Mouse (Mus musculus): ENCODE data around the gene Cdc26. TPM values are rescaled to one million over a fixed set of nuclear protein-coding genes. Genes with fewer than 3 reads are reported as not detected.

The Cdc26 gene
- polyA plus RNA-seq, 1 experiment from 2014 or later: 52.4 TPM

DNA sequence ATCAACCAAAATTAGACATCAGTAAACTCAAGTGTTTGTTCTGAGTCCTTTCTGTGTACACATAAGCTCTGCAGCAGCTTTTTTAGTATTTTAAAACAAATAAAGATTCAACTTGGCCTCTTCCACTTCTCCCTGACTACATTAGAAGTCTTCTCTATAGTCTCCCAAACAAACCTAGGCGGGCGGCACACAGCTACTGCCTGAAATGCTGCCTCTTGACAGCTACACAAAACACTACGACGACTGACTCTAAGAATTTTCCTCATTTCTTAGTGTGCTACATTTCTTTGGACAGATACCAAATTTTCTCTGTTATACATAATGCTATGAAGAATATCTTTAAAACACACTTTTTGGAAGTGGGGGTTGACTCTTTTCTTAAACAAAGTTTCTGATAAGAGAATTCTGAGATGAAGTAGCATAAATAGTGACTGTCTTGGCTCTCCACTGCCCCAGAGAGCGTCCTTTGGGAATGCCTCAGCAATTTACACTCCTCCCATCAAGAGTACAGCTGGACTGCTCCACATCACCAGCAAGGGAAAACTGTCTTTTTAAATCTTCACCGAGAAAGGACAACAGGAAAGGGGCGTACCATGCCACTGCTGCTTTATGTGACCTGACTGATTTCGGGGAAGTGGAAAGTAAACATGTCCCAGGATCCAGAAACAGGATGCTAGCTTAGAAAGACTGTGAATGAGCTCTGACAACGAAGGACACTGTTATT, 60.7 kb downstream of the Cdc26 start:
- Histone ChIP-seq H3K27ac (ENCODE audit: low read length) (peak overlapping the region; percentile 58), H3K4me3 (ENCODE audit: low read depth, low read length) (no peak overlapping the region), H3K4me1 (ENCODE audit: control insufficient read depth, low read depth, low read length) (peaks cover 3% of the 10 kb centered on the region), H3K9ac (ENCODE audit: low read depth, low read length) (no peak overlapping the region), H3K9me3 (replicated peaks; ENCODE audit: control insufficient read depth, low read length) (no peaks in the 10 kb centered on the region), H3K36me3 (ENCODE audit: control insufficient read depth, insufficient read depth) (peaks cover 16% of the 10 kb centered on the region), H3K27me3 (ENCODE audit: control insufficient read depth, insufficient read depth, low read depth, low read length) (no peaks in the 10 kb centered on the region), H3K4me2 (ENCODE audit: low read depth, low read length) (no peak overlapping the region)
- ATAC-seq (ENCODE audit: low read depth): peak; percentile 71
- 55% methylated on average over 9 of the region's 9 CpGs for WGBS (ENCODE audit: insufficient replicate concordance)

DNA sequence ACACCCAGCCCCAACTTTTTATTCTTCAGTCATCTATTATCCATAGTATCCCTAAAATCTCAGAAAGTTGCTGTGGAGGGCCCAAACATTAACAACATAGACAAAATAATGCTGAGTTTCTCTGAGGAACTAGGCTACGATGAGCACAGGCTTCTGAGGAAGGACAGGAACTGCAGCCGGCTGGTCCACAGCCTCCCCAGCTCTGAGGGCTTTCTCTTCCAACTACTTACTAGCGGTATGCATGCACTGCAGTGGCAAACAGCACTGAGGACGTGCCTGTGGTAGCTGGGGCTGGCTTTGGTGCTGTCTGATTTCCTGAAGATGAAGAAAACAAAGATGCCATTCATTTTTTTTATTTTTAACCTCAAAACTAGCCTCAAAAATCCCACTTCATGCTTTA, 62.6 kb downstream of the Cdc26 start:
- Histone ChIP-seq H3K4me2 (ENCODE audit: low read depth, low read length) (no peak overlapping the region), H3K9me3 (replicated peaks; ENCODE audit: control insufficient read depth, low read length) (no peaks in the 10 kb centered on the region), H3K4me3 (ENCODE audit: low read depth, low read length) (no peak overlapping the region), H3K36me3 (ENCODE audit: control insufficient read depth, insufficient read depth) (peaks cover 22% of the 10 kb centered on the region), H3K27ac (ENCODE audit: low read length) (no peak overlapping the region), H3K4me1 (ENCODE audit: control insufficient read depth, low read depth, low read length) (peaks cover 3% of the 10 kb centered on the region), H3K9ac (ENCODE audit: low read depth, low read length) (no peak overlapping the region), H3K27me3 (ENCODE audit: control insufficient read depth, insufficient read depth, low read depth, low read length) (no peaks in the 10 kb centered on the region)
- 76% methylated on average over 4 of the region's 4 CpGs for WGBS (ENCODE audit: insufficient replicate concordance)
- ATAC-seq (ENCODE audit: low read depth): no peak

DNA sequence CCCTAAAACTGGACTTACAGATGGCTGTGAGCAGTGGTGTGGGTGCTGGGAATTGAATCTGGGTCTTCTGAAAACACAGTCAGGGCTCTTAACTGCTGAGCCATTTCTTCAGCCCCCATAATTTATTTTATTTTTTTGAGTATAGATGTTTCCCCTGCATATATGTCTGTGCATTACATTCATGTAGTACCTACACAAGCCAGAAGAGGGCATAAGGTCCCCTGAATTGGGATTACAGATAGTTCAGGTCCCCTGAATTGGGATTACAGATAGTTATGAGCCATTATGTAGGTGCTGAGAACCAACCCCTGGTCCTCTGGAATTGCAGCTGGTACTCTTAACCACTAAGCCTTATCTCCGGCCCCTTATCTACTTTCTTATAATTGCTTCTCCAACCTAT, 64.4 kb downstream of the Cdc26 start:
- Histone ChIP-seq H3K4me3 (ENCODE audit: low read depth, low read length) (no peak overlapping the region), H3K36me3 (ENCODE audit: control insufficient read depth, insufficient read depth) (peaks cover 28% of the 10 kb centered on the region)

DNA sequence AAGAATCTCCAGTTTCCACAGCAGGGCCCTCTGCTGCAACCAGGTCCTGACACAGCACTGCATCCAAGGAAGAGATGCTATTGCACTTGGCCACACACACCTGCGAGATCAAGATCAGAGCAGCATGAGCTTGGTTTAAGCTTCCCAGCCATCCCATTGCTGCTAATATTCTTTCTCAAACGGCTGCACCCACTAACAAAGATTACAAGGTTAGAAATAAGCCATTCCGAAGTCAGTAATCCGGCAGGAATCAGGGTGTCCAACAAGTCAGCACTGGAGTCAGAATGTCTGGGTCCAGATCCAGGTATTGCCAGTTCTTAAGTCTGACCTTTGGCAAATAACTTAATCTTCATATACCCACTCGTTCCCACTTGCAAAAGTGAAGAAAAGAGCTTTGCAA, 69.9 kb downstream of the Cdc26 start:
- no peaks in the 10 kb centered on the region for H3K9me3 ChIP-seq (replicated peaks; ENCODE audit: control insufficient read depth, low read length)
- H3K9ac ChIP-seq (ENCODE audit: low read depth, low read length): no peak overlapping the region
- ATAC-seq (ENCODE audit: low read depth): no peak
- 77% methylated on average over 5 of the region's 5 CpGs for WGBS (ENCODE audit: insufficient replicate concordance)
- no peaks in the 10 kb centered on the region for H3K27me3 ChIP-seq (ENCODE audit: control insufficient read depth, insufficient read depth, low read depth, low read length)
- H3K27ac ChIP-seq (ENCODE audit: low read length): no peak overlapping the region
- H3K4me3 ChIP-seq (ENCODE audit: low read depth, low read length): no peak overlapping the region
- no peak overlapping the region for H3K4me2 ChIP-seq (ENCODE audit: low read depth, low read length)
- peaks cover 31% of the 10 kb centered on the region for H3K36me3 ChIP-seq (ENCODE audit: control insufficient read depth, insufficient read depth)
- no peaks in the 10 kb centered on the region for H3K4me1 ChIP-seq (ENCODE audit: control insufficient read depth, low read depth, low read length)

More for the DNA sequence above, 64.4 kb downstream of the Cdc26 start:
- 81% methylated on average over 1 of the region's 1 CpGs for WGBS (ENCODE audit: insufficient replicate concordance)
- peaks cover 2% of the 10 kb centered on the region for H3K4me1 ChIP-seq (ENCODE audit: control insufficient read depth, low read depth, low read length)
- no peak for ATAC-seq (ENCODE audit: low read depth)
- H3K4me2 ChIP-seq (ENCODE audit: low read depth, low read length): no peak overlapping the region
- H3K27me3 ChIP-seq (ENCODE audit: control insufficient read depth, insufficient read depth, low read depth, low read length): no peaks in the 10 kb centered on the region
- no peak overlapping the region for H3K27ac ChIP-seq (ENCODE audit: low read length)
- H3K9me3 ChIP-seq (replicated peaks; ENCODE audit: control insufficient read depth, low read length): no peaks in the 10 kb centered on the region
- no peak overlapping the region for H3K9ac ChIP-seq (ENCODE audit: low read depth, low read length)

Other genes starting within 250 kb of the Cdc26 start
- 0.47 and 0.64 TPM in 2 replicates for gene Zfp37, start 177.6 kb downstream of the Cdc26 start, polyA plus RNA-seq (2015; fragmentation: Nextera tagmentation; extraction: Ambion mirVana)
- 9.7 and 10.7 TPM in 2 replicates for gene Slc31a2, start 146.1 kb downstream of the Cdc26 start, polyA plus RNA-seq (2015; fragmentation: Nextera tagmentation; extraction: Ambion mirVana)
- 14.5 and 15.9 TPM in 2 replicates for gene Fkbp15, start 48.1 kb downstream of the Cdc26 start, polyA plus RNA-seq (2015; fragmentation: Nextera tagmentation; extraction: Ambion mirVana)
- 60.4 and 63.7 TPM in 2 replicates for gene Slc31a1, start 47.9 kb downstream of the Cdc26 start, polyA plus RNA-seq (2015; fragmentation: Nextera tagmentation; extraction: Ambion mirVana)
- gene Prpf4, start 155 bp upstream of the Cdc26 start, polyA plus RNA-seq (2015; fragmentation: Nextera tagmentation; extraction: Ambion mirVana): 8.4 and 9.8 TPM in 2 replicates
- not detected in 2 replicates for gene Rnf183, start 26.6 kb upstream of the Cdc26 start, polyA plus RNA-seq (2015; fragmentation: Nextera tagmentation; extraction: Ambion mirVana)
- 0.48 and 0.70 TPM in 2 replicates for gene Wdr31, start 62.3 kb upstream of the Cdc26 start, polyA plus RNA-seq (2015; fragmentation: Nextera tagmentation; extraction: Ambion mirVana)
- 0.15 and 0.27 TPM in 2 replicates for gene Bspry, start 71.4 kb upstream of the Cdc26 start, polyA plus RNA-seq (2015; fragmentation: Nextera tagmentation; extraction: Ambion mirVana)
- 9.0 and 9.5 TPM in 2 replicates for gene Hdhd3, start 94.8 kb upstream of the Cdc26 start, polyA plus RNA-seq (2015; fragmentation: Nextera tagmentation; extraction: Ambion mirVana)
- gene Alad, start 111.3 kb upstream of the Cdc26 start, polyA plus RNA-seq (2015; fragmentation: Nextera tagmentation; extraction: Ambion mirVana): 516 and 530 TPM in 2 replicates
- 44.8 and 48.9 TPM in 2 replicates for gene Pole3, start 116.4 kb upstream of the Cdc26 start, polyA plus RNA-seq (2015; fragmentation: Nextera tagmentation; extraction: Ambion mirVana)
- gene 4933430I17Rik, start 116.7 kb upstream of the Cdc26 start, polyA plus RNA-seq (2015; fragmentation: Nextera tagmentation; extraction: Ambion mirVana): 0.06 TPM in 2 replicates
- 5.5 and 7.0 TPM in 2 replicates for gene Rgs3, start 151.2 kb upstream of the Cdc26 start, polyA plus RNA-seq (2015; fragmentation: Nextera tagmentation; extraction: Ambion mirVana)